Mouse (Mus musculus) heart, embryonic 13.5 days (tissue): Measurements from ENCODE around the gene Foxa3. TPM values are rescaled to one million over a fixed set of nuclear protein-coding genes. Genes with fewer than 3 reads are reported as not detected.

Experiments used
- ATAC-seq: fragments of 200-750 bp; cut with Nextera tagmentation; 2 replicates; pipeline ENCODE4 v1.8.0; 2017; ENCODE audit warnings: moderate TSS enrichment; ENCODE audit not compliant: insufficient number of reproducible peaks, low FRiP score, low TSS enrichment; ENCODE audit errors: extremely low read depth
- H3K27ac ChIP-seq: fragments of 300-500 bp; sonication (generic); replicated peaks from 2 replicates; pipeline ENCODE4 v1.5.1; 2015; ENCODE audit warnings: moderate library complexity, mild to moderate bottlenecking, inconsistent platforms
- H3K27me3 ChIP-seq: fragments of 300-500 bp; sonication (generic); replicated peaks from 2 replicates; pipeline ENCODE4 v1.6.1; 2015; ENCODE audit warnings: mild to moderate bottlenecking, inconsistent platforms
- H3K36me3 ChIP-seq: fragments of 300-500 bp; sonication (generic); 2 replicates; pipeline ENCODE4 v1.6.1; 2015; ENCODE audit warnings: mild to moderate bottlenecking, inconsistent platforms
- H3K4me1 ChIP-seq: fragments of 300-500 bp; sonication (generic); 2 replicates; pipeline ENCODE4 v1.6.1; 2015; ENCODE audit warnings: inconsistent platforms
- H3K4me2 ChIP-seq: fragments of 300-500 bp; sonication (generic); 2 replicates; pipeline ENCODE4 v1.6.1; 2015; ENCODE audit warnings: inconsistent platforms, mild to moderate bottlenecking, moderate library complexity
- H3K4me3 ChIP-seq: fragments of 300-500 bp; sonication (generic); 2 replicates; pipeline ENCODE4 v1.5.1; 2015; ENCODE audit warnings: moderate library complexity, mild to moderate bottlenecking, inconsistent platforms
- H3K9ac ChIP-seq: fragments of 300-500 bp; sonication (generic); 2 replicates; pipeline ENCODE4 v1.6.1; 2015; ENCODE audit warnings: inconsistent platforms, mild to moderate bottlenecking, moderate library complexity
- H3K9me3 ChIP-seq: fragments of 300-500 bp; sonication (generic); 2 replicates; pipeline ENCODE4 v1.6.1; 2016; ENCODE audit warnings: inconsistent platforms
- WGBS: fragments of 180-500 bp; shearing (Covaris S2); methylation state at CpG from one replicate; pipeline ENCODE4 v1.1.7; 2015; ENCODE audit warnings: mixed read lengths; 5-methylcytosine and 5-hydroxymethylcytosine counted together
- polyA plus RNA-seq: library from polyadenylated mRNA; unstranded; fragments of >200 nt; fragmentation: Nextera tagmentation; extraction: Ambion mirVana; gene quantifications from 2 replicates; pipeline ENCODE4 v1.2.1, GENCODE M21; 2015

Foxa3 gene
- polyA plus RNA-seq, 1 experiment from 2014 or later = 0.25 TPM

- H3K4me2 ChIP-seq = peak overlapping the region; percentile 94
- peak; percentile 5; the same call in 1 of the 2 replicates for ATAC-seq
- peak overlapping the region; percentile 99 for H3K4me3 ChIP-seq
- peaks cover 30% of the 10 kb centered on the region for H3K4me1 ChIP-seq
- H3K36me3 ChIP-seq = peaks cover 15% of the 10 kb centered on the region
- WGBS = 2% methylated on average over 29 of the region's 36 CpGs
- peaks cover 41% of the 10 kb centered on the region for H3K27me3 ChIP-seq
- H3K27ac ChIP-seq = peak overlapping the region; percentile 73
- no peaks in the 10 kb centered on the region for H3K9me3 ChIP-seq
- H3K9ac ChIP-seq = peak overlapping the region; percentile 99
These were observed 1.4 kb upstream of the Foxa3 start for GRCm38 (mm10) chr7:19024581-19025255.

GRCm38 (mm10) chr7:19024096-19024506 lies 763 bp upstream of the Foxa3 start, which contains the start of gene Sympk:
Gene Sympk, plus strand, starts transcription at chr7:19024377.
- Histone ChIP-seq H3K4me3 (peak within 1 kb of the TSS; percentile 99), H3K4me2 (peak within 1 kb of the TSS; percentile 94), H3K27me3 (peaks cover 47% of the 10 kb centered on the region), H3K9me3 (no peaks in the 10 kb centered on the region), H3K4me1 (peaks cover 30% of the 10 kb centered on the region), H3K36me3 (peaks cover 9% of the 10 kb centered on the region), H3K9ac (peak within 1 kb of the TSS; percentile 99), H3K27ac (peak within 1 kb of the TSS; percentile 73)
- ATAC-seq = peak; percentile 92
- under 1% methylated on average over 50 of the region's 50 CpGs for WGBS

- no peak for ATAC-seq
- Histone ChIP-seq H3K4me2 (no peak overlapping the region), H3K9ac (no peak overlapping the region; the same call in 1 of the 2 replicates), H3K36me3 (no peaks in the 10 kb centered on the region), H3K27ac (no peak overlapping the region), H3K27me3 (peaks cover 47% of the 10 kb centered on the region), H3K4me1 (peaks cover 30% of the 10 kb centered on the region), H3K4me3 (no peak overlapping the region), H3K9me3 (no peaks in the 10 kb centered on the region)
- 49% methylated on average over 18 of the region's 18 CpGs for WGBS
These were observed 964 bp downstream of the Foxa3 start for GRCm38 (mm10) chr7:19022189-19022958.

- peaks cover 25% of the 10 kb centered on the region for H3K4me1 ChIP-seq
- H3K36me3 ChIP-seq = no peaks in the 10 kb centered on the region
- no peak overlapping the region for H3K4me3 ChIP-seq
- peak overlapping the region; percentile 28; the same call in 1 of the 2 replicates for H3K9ac ChIP-seq
- ATAC-seq = no peak
- H3K9me3 ChIP-seq = no peaks in the 10 kb centered on the region
- WGBS = 21% methylated on average over 8 of the region's 8 CpGs
- H3K4me2 ChIP-seq = no peak overlapping the region
- peaks cover 47% of the 10 kb centered on the region for H3K27me3 ChIP-seq
- no peak overlapping the region for H3K27ac ChIP-seq
These were observed 2.3 kb downstream of the Foxa3 start for GRCm38 (mm10) chr7:19021048-19021447.

DNA sequence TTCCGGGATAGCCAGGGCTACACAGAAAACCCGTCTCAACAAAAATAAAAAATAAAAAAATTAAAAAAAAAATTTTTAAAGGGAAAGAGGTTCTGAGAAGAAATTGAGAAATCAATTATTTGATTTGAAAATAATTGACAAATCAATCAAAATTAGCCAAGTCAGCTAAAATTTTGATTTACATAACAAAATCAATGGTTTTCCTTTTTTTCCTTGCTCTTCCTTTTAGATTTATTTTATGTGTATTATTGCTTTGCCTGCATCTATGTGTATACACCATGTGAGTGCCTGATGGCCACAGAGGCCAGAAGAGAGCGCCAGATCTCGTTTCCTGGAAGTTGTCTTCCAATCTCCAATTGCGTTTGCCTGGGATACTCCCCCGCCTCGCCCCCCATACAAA lies 5.4 kb downstream of the Foxa3 start:
- no peak overlapping the region for H3K4me3 ChIP-seq
- no peak overlapping the region for H3K9ac ChIP-seq
- 80% methylated on average over 7 of the region's 7 CpGs for WGBS
- no peaks in the 10 kb centered on the region for H3K36me3 ChIP-seq
- no peak overlapping the region for H3K27ac ChIP-seq
- peaks cover 40% of the 10 kb centered on the region for H3K27me3 ChIP-seq
- H3K4me2 ChIP-seq = no peak overlapping the region
- peaks cover 11% of the 10 kb centered on the region for H3K4me1 ChIP-seq
- no peaks in the 10 kb centered on the region for H3K9me3 ChIP-seq
- ATAC-seq = no peak

- H3K9ac ChIP-seq = no peak overlapping the region
- 79% methylated on average over 4 of the region's 4 CpGs for WGBS
- no peaks in the 10 kb centered on the region for H3K36me3 ChIP-seq
- no peak overlapping the region for H3K4me3 ChIP-seq
- H3K4me2 ChIP-seq = no peak overlapping the region
- peaks cover 22% of the 10 kb centered on the region for H3K27me3 ChIP-seq
- no peak for ATAC-seq
- H3K9me3 ChIP-seq = no peaks in the 10 kb centered on the region
- H3K27ac ChIP-seq = no peak overlapping the region
- H3K4me1 ChIP-seq = peaks cover 20% of the 10 kb centered on the region
These were observed 7.3 kb downstream of the Foxa3 start for GRCm38 (mm10) chr7:19016042-19016441.

DNA sequence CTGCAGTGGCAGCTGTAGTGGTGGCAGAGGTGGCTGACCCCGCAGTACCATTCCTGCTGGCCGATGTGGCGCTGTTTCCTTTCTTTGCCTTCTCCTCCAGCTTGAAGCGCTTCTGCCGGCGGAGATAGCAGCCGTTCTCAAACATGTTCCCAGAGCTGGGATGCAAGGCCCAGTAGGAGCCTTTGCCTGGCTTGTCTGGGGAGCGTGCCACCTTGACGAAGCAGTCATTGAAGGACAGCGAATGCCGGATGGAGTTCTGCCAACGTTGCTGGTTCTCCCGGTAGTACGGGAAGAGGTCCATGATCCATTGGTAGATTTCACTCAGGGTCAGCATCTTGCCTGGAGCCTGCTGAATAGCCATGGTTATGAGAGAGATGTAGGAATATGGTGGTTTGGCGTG lies 8.9 kb downstream of the Foxa3 start:
- Histone ChIP-seq H3K4me1 (peaks cover 18% of the 10 kb centered on the region), H3K36me3 (no peaks in the 10 kb centered on the region), H3K4me2 (no peak overlapping the region), H3K9me3 (no peaks in the 10 kb centered on the region), H3K4me3 (no peak overlapping the region), H3K27me3 (peaks cover 6% of the 10 kb centered on the region), H3K27ac (no peak overlapping the region), H3K9ac (no peak overlapping the region)
- WGBS = 49% methylated on average over 15 of the region's 15 CpGs
- ATAC-seq = no peak

DNA sequence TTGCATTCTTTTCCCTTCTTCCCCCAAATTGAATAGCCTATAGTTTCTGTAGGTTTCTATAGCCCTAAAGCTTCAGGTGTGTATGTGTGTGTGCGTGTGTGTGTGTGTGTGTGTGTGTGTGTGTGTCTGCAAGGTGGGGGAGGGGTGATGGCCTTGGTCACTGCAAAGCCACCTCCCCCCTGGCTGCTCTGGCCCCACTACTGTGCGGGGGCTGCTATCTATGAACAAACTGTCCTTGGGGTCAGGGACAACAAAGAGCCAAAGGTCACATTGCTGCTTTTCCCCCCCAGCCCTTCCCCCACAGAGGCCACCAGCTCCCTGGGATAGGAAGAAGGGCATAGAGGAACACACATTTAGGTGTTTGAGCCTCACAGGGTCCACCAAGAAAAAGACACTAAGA lies 10.5 kb downstream of the Foxa3 start:
- H3K9me3 ChIP-seq = no peaks in the 10 kb centered on the region
- no peak overlapping the region for H3K27ac ChIP-seq
- no peaks in the 10 kb centered on the region for H3K36me3 ChIP-seq
- ATAC-seq = no peak
- H3K4me2 ChIP-seq = peak overlapping the region; percentile 87
- H3K9ac ChIP-seq = peak overlapping the region; percentile 89; the same call in 1 of the 2 replicates
- peaks cover 3% of the 10 kb centered on the region; the same call in 1 of the 2 replicates for H3K27me3 ChIP-seq
- 36% methylated on average over 2 of the region's 2 CpGs for WGBS
- peaks cover 18% of the 10 kb centered on the region for H3K4me1 ChIP-seq
- 0 out of 2 replicates have a peak overlapping the region, but pooled peaks have one; percentile 58 for H3K4me3 ChIP-seq

GRCm38 (mm10) chr7:19012025-19012621 lies 11.2 kb downstream of the Foxa3 start:
- under 1% methylated on average over 23 of the region's 31 CpGs for WGBS
- H3K36me3 ChIP-seq = peaks cover 7% of the 10 kb centered on the region

DNA sequence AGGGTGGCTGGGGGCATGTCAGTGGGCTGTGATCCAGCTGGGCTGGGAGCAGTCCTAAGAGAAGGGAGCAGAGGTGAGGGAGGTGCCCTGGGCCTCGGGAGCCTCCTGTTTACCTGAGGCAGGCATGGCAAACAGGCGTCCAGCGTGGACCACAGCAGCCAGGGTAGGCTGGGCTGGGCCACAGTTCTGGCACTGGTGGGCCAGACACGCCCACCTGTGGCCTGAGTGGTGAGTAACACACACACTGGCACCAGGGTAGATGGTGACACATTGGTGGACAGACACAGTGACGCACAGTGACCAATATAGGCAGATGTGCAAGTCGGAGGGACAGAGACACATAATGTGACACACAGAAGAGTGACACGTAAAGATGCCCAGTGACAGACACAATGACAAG lies 12.8 kb downstream of the Foxa3 start:
- Histone ChIP-seq H3K4me2 (no peak overlapping the region), H3K27me3 (peaks cover 3% of the 10 kb centered on the region; the same call in 1 of the 2 replicates), H3K9ac (no peak overlapping the region), H3K36me3 (peaks cover 20% of the 10 kb centered on the region), H3K4me3 (no peak overlapping the region), H3K4me1 (peaks cover 38% of the 10 kb centered on the region), H3K9me3 (no peaks in the 10 kb centered on the region), H3K27ac (no peak overlapping the region)
- WGBS = 79% methylated on average over 7 of the region's 7 CpGs
- ATAC-seq = no peak

More at GRCm38 (mm10) chr7:19012025-19012621, 11.2 kb downstream of the Foxa3 start:
- Histone ChIP-seq H3K27ac (peak overlapping the region; percentile 75), H3K9ac (peak overlapping the region; percentile 89), H3K27me3 (peaks cover 3% of the 10 kb centered on the region; the same call in 1 of the 2 replicates), H3K4me1 (peaks cover 24% of the 10 kb centered on the region), H3K4me2 (peak overlapping the region; percentile 87), H3K9me3 (no peaks in the 10 kb centered on the region), H3K4me3 (peak overlapping the region; percentile 58)
- peak; percentile 32; the same call in 1 of the 2 replicates for ATAC-seq
